Mouse (Mus musculus) adrenal gland, adult 18-20 months (tissue): ENCODE data around the gene Rassf4. TPM values are rescaled to one million over a fixed set of nuclear protein-coding genes. Genes with fewer than 3 reads are reported as not detected.
A peak's percentile ranks its signal among the peaks of the same experiment; 100 is the strongest.
"Not testable (repeated sequence)": the region's sequence is repeated elsewhere in the genome, so short reads cannot be mapped to it uniquely, and the experiment has no call there.

Source experiments
- DNase-seq, 2 experiments: peaks; one replicate each; pipeline ENCODE4 v3.0.0; 2021 to 2022; ENCODE audit warnings: low spot score in 2 of 2
- total RNA-seq, 2 experiments: library from RNA; stranded (reverse); gene quantifications; 1 replicate in 1 of 2; 2 replicates in 1 of 2; pipeline ENCODE4 v1.2.3; 2021

Rassf4 gene
- total RNA-seq, 2 experiments from 2014 or later: 3.6 to 5.4 TPM

DNA sequence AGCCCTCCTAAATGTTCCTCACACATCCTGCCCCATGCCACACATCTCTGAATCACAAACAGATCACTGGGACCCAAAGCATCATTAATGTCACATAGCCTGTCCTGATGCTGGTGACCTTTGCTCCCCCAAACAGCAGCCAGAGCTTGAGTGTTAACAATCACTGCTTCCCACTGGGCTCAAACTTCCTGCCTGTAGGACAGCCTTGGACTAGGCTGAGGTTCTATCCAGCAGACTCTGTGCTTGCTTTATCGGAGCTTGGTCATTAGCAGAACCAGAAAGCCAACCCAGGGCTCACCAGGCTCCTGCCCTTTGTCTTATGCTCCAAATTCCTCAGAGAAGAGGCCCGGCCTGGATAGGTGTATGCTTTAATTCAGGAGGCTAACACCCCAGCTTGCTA lies 34.9 kb downstream of the Rassf4 start:
- DNase-seq: no peak

DNA sequence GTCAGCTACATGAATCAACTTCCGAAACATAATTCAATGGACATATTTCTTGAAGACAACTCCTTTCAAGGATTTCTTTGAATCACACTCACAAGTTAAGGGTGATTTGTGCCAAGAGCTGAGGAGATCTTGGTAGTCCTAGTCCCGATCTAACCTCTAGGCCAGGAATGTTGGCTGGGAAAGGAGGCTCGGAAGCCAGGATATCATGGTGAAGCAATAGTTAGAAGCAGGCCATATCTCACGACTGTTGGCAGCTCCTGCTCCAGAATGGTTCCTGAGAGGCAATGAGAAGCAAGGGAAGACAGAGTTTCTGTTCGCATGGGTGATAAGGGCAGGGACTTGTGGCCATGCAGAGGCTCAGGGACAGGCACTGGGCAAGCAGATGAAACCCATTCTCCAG lies 36.3 kb downstream of the Rassf4 start:
- DNase-seq: no peak

DNA sequence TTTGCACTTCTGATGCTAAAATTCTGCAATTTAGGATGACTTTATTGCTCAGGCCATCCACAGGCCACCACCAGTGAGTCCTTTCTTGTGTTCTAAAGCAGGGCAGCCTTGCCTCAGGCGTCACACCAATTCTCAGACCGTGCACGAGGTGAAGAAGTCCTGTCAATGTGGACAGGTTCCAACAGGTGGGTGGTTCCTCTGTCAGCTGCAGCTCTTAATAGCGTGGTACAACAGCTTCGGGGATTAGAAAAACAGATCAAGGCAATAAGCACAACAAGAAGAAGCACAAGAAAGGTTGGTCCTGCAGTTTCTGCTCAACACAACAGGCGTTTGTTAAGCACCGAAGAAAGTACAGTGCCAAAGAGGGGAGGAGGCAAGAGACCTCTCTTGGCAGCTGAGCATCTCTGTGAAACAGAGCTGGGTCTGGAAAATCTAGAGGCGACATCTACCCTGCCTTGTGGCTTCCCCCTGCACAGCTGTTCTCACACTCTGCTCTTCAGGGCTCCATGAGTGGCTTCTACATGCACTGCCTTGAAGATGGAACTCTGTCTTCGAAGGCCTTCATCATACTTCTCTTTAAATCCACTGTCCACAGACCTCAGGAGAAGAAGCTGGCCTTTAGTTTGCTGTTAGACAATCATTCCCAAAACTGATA lies 37.0 kb downstream of the Rassf4 start:
- no peak for DNase-seq

DNA sequence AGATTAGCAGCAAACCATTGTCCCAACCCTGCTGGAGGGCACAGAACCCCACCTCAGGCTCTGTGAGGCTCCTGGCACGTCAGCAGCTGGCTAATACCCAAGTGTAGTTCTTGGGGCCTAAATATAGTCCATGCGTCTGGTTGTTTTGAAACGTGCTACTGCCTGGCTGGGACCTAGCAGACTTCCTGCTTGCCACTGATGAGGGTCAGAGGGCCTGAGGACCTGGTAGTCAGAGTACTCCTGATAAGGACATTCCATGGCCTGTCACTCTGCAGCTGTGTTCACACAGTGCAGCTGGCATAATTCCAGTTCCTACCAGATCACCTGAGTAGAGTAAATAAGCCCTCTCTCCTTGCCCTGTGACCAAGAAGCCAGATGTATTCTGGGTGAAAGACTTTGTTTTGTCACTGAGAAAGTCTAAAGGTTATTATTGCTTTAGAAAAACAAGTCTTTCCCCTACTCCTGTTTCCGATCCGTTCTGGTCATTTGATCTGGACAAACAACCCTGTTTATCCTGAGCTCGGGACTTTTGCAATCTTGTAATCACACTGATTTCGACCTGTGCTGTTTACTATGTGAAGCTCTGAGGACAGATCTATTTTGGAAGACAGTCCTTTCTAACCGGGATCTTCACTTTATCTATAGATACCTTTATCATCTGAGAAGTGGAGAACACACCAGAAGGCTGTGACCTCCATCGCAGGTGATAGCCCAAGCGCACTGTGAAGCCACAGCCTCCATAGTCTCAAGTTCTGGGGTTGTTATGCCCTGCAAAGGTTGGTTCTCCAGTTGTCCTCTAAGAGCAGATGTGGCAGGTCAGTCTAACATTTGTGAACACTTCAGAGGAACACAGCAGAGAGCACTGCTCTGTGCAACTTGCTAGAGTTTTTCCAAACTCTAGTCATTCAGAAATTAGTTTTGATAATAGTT lies 38.2 kb downstream of the Rassf4 start:
- peak; percentile 23 to 50 for DNase-seq

DNA sequence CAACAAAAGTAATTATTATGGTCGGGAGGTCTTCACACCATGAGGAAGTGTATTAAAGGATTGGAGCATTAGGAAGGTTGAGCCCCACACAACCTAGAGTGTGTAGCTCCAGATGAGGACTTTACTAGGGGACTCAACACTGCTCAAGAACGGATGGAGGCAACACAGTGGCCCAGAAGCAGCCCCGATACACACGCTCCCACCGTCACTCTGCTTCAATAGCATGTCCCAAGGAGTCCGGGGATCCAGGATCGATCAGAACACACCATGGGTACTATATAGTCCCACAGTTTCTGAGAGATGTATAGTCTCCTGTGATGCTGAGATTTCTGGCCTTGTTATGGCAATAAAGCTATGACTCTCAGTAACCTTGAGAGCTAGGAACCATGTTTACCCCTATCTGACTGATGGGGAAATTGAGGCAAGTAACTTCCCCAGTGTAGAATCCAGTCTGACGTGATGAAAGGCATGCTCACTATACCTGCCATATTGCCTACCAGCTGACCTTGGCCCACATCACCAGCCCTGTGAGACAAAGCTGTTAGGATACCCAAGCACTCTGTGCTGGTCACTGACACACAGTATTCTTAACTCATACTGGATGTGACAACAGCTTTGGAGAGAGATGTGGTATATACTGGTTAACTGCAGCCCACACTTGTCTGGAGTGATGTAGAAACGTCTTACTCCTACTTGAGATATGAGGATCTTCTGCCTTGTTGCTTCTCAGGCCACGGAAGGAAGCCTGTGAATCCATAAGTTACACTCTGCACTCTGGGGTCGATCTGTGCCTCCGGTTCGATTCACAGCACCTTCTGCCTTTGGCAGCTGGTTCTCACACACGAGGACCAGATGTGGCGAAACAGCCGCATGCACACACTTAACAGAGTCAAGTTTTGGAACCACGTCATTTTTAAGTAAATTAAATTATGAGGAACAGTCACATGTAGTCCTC lies 39.7 kb downstream of the Rassf4 start:
- no peak for DNase-seq

DNA sequence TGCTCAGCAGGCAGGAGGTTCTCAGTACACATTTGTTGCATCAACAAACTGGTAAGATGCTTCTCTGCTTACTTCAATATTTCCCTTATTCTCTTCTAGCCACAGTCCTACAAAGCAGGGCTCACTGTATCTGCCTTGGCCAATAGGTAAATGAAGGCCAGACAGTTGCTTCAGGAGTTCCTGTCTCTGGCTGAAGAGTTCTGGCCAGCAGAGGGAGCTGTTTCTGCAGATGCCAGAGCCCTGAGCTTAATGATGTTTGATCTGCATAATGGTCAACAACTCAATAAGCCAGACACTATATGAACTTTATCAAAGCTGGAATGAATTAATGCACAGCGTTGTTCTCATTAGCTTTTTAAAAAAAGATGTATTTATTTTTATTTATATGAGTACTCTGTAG lies 41.6 kb downstream of the Rassf4 start:
- peak; percentile 79 for DNase-seq

DNA sequence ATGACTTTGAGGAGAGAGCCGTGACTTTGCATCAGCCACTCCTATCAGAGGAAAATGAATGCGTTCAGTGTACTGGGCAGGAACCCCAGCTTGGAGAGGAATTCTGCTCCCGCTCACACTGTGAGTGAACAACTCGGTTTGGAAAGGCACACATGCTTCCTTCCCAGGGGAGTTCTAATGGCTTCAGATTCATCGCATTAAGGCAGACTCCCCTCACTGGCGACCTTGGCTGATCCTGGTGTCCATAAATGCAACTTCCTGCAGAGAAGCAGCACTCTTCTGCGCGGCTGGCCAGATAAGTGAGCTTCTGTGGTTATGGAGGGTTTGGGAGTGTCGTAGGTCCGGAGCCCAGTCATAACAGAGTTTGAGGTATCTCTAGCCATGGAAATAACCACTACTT lies 44.0 kb downstream of the Rassf4 start:
- no peak for DNase-seq

DNA sequence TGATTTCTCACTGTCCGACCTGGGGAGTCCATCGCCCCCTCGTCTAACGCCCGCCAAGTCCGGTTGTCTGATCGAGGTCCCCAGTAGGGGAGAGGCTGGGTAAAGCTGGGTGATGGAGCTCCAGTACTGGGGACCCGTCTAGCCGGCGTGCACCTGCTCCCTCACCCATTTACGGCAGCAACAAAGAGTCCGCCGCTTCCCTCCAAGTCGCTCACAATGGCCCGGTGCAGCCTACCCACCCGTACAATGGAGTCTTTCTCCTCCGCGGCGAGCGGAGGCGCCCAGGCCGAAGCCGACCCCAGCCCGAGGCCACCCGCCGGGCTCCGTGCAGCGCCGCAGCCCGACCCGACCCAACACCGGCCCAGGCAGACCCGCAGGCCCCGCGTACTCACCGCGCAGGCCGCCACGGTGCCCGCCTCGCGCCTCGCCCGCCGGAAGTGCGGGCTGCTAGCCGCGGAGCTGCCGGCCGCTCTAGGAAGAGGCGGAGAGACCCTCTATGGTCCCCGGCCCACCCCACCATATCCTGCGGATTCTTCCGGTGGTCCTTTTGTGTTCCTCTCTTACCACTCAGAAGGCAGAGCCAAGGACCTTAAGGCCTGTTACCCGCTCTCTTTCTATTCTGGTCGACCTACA lies 45.1 kb downstream of the Rassf4 start, which contains the start of gene Zfp422:
TSS of gene Zfp422 (minus strand) at position 461 of the 633 bp plus-strand sequence.
- peak; percentile 60 to 65 for DNase-seq

DNA sequence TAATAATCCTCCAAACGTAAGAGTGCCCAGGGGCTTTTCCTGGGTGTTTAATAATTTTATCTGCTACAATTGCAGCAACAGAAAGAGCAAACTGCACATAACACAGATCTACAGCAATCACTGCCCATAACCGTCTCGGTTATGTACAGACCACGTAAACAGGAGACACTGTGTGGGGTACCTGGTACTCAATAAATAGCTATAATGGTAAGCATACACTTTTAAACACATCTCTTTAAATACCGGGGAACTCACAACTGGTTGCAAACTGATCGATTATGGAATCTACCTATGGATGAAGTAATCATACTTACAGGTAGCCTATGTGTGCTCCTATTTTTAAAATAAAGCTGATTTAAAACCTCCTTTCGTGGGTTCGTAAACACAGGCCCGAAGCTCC lies 45.7 kb downstream of the Rassf4 start:
- DNase-seq: no peak

DNA sequence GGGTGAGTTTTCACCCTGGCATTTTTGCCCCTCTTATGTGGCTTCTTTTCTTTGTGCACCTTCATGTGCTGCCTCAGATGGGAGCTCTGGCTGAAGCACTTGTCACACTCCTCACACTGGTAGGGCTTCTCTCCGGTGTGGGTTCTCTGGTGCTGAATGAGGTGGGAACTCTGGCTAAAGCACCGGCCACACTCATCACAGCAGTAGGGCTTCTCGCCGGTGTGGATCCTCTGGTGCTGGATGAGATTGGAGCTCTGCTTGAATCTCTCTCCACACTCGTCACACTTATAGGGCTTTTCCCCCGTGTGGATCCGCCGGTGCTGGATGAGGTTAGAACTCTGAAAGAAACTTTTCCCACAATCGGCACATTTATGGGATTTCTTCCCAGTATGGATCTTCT lies 47.3 kb downstream of the Rassf4 start:
- not testable (repeated sequence) for DNase-seq

DNA sequence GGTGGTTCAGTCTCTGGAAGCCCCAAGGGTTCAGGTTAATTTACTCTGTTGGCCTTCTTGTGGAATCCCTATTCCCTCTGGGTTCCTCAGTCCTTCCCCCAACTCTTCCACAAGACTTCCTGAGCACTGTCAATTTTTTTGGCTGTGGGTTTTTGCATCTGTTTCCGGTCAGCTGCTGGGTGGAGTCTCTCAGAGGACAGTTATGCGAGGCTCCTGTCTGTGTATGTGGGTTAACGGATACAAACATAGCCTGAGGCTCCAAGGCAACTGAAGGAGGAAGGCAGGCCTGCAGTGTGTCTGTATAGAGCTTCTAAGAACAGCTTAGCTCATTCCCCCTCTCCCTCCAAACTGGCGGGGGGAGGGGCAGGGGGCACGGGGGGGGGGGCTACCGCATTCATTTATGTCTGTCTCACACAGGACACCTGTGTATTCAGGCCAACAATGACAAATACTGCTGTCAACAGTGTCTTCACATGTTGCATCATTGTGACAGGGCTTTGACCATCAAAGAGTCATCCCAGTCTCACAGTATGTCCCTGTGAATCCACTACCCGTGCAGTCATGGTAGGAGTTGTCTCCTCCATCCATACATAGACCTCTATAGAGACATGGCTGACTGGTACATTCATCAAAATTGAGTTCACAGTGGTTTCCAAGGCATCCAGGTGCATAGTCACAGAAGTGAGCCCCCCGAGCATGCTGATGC lies 52.3 kb downstream of the Rassf4 start:
- no peak for DNase-seq

DNA sequence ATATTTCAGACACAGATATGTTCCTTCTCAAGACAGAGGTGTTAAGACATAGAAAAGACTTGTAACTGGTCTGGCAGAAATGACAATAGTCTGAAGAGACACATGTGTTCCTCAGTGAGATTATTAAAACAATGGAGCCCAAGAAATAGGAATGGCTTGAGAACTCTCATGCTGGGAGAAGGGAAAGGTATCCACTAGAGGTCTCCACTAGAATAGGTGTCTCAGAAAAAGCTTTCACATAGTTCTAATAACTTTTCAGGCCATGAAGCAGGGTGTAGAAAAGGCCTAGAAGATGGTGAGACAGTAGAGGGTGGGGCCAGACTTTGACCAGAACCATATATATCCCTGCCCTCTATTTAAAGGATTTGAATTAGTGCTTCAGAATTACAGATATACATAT lies 55.7 kb downstream of the Rassf4 start:
- no peak for DNase-seq

DNA sequence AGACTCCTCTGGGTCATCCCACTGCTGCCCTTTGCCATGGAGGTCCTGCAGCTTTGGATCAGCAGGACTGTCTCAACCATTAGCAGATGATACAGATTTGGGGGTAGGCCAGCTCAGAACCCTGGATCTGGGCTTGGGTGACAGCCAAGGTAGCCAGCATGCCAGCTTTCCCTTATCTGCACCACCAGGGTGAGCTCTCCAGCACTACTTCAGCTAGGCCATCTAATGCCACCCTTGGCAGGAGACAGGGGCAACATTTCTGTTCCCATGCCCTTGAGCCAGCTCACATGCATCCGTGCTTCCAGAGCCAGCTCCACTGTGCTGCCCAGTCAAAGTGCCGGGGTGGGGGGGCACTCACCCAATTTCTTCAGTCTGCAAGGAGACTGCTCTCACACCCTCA lies 58.0 kb downstream of the Rassf4 start:
- DNase-seq: no peak

DNA sequence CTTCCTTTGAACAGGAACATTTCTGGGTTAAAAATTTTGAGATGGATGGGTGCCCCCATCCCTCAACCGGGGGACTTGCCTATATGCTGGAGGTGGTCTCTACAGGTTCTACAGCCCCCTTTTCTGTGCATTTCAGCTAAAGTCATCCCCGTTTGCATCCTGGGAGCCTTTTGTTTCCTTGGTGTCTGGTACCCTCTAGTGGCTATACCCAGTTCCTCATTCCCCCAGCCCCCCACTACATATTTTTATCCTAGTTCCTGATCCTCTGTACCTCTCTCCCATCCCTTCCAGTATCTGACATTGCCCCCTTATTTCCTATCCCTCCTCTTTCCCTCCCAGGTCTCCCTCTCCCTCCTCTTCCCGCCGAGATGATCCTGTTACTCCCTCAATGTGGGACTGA lies 66.5 kb downstream of the Rassf4 start:
- no peak for DNase-seq

DNA sequence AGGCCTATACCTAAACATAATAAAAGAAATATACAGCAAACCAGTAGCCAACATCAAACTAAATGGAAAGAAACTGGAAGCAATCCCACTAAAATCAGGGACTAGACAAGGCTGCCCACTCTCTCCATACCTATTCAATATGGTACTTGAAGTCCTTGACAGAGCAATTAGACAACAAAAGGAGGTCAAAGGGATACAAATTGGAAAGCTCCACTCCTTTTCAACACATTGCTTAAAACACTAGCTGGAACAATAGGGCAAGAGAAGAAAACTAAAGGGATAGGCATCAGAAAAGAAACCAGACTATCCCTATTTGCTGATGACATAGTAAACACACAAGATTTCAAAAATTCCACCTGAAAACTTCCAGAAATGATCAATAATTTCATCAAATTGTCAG lies 72.8 kb downstream of the Rassf4 start:
- not testable (repeated sequence) for DNase-seq

DNA sequence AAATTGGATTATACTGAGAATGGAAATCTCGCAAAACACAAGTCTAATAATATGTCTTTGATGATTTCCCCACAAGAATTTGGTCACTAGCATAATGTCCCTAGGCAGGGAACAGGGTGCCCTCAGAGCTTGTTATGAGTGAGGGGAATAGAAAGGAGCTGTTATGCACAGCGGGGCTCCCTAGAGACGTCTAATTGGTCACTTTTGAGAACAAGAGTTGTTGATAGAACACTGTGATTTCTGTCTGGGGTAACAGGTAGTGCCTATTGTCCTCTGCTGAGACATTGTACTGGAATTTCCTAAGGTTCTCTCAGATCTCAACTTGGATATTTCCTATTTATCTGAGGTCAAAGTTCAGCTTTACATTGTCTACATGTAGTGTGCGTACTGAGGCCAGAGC lies 89.7 kb downstream of the Rassf4 start, which contains the start of gene Olfr215:
TSS of gene Olfr215 (minus strand) at position 101 of the 400 bp plus-strand sequence.
- no peak for DNase-seq
